Comparison of ENCODE assay signal across 11 mouse cellular contexts in genomic region chr5:137670240-137670639, GRCm38 (mm10). TPM values are rescaled to one million over a fixed set of nuclear protein-coding genes. Genes with fewer than 3 reads are reported as not detected.
DNase-seq lines count a peak whose midpoint lies in the region; ATAC-seq lines count a peak whose summit lies in the region.
"Had no signal": no experiment of that assay in that cellular context is flagged by ENCODE, and none has a peak within 500 bp of the region (broad histone marks: within the 10 kb centered on the region; RNA-seq: fewer than 3 reads in every experiment).

No protein-coding gene starts in this region.

- H3K27ac ChIP-seq in embryonic facial prominence, embryonic 13.5 days = peak overlapping the region; percentile 39; the same call in 1 of the 2 replicates
- no peak overlapping the region for H3K27ac ChIP-seq in embryonic facial prominence, embryonic 10.5 days (replicated peaks)
- H3K27ac ChIP-seq in liver, embryonic 13.5 days = 0 out of 2 replicates have a peak overlapping the region, but pooled peaks have one; percentile 93
- H3K27ac ChIP-seq: midbrain, embryonic 10.5 days had no signal

- no peaks in the 10 kb centered on the region for H3K27me3 ChIP-seq in embryonic facial prominence, embryonic 13.5 days
- H3K27me3 ChIP-seq in embryonic facial prominence, embryonic 10.5 days (replicated peaks; ENCODE audit: low read depth, poor library complexity, severe bottlenecking) = no peaks in the 10 kb centered on the region
- H3K27me3 ChIP-seq in liver, embryonic 13.5 days = no peaks in the 10 kb centered on the region
- H3K27me3 ChIP-seq: limb, embryonic 13.5 days had no signal

- peaks cover 19% of the 10 kb centered on the region for H3K4me1 ChIP-seq in embryonic facial prominence, embryonic 13.5 days
- H3K4me1 ChIP-seq in embryonic facial prominence, embryonic 10.5 days = peaks cover 24% of the 10 kb centered on the region
- H3K4me1 ChIP-seq in liver, embryonic 13.5 days (replicated peaks) = peaks cover 51% of the 10 kb centered on the region

- WGBS in embryonic facial prominence, embryonic 13.5 days = 88% methylated on average over 1 of the region's 1 CpGs
- WGBS in embryonic facial prominence, embryonic 10.5 days = 91% methylated on average over 1 of the region's 1 CpGs
- WGBS in liver, embryonic 13.5 days (ENCODE audit: insufficient replicate concordance) = 97% methylated on average over 1 of the region's 1 CpGs

- no peak for ATAC-seq in embryonic facial prominence, embryonic 13.5 days (ENCODE audit: insufficient number of reproducible peaks, insufficient read depth, low FRiP score, low TSS enrichment, low read depth)
- ATAC-seq in liver, embryonic 13.5 days (ENCODE audit: low read depth) = no peak
- peak; percentile 56 for ATAC-seq in common myeloid progenitor, adult 5-6 weeks (replicated peaks; ENCODE audit: low read depth, poor library complexity, severe bottlenecking)
- no peak for ATAC-seq in megakaryocyte-erythroid progenitor cell, adult 5-6 weeks (replicated peaks; ENCODE audit: low FRiP score, low TSS enrichment, poor library complexity, severe bottlenecking)

- no peak overlapping the region for H3K9ac ChIP-seq in embryonic facial prominence, embryonic 13.5 days
- H3K9ac ChIP-seq in liver, embryonic 13.5 days = no peak overlapping the region
- H3K9ac ChIP-seq: limb, embryonic 13.5 days had no signal

- H3K4me3 ChIP-seq in embryonic facial prominence, embryonic 13.5 days = no peak overlapping the region
- no peak overlapping the region for H3K4me3 ChIP-seq in embryonic facial prominence, embryonic 10.5 days
- no peak overlapping the region for H3K4me3 ChIP-seq in liver, embryonic 13.5 days (replicated peaks)
- H3K4me3 ChIP-seq: limb, embryonic 13.5 days; midbrain, embryonic 10.5 days had no signal

- no peak overlapping the region for H3K4me2 ChIP-seq in embryonic facial prominence, embryonic 13.5 days
- no peak overlapping the region for H3K4me2 ChIP-seq in liver, embryonic 13.5 days
- H3K4me2 ChIP-seq: limb, embryonic 13.5 days had no signal

- no peaks in the 10 kb centered on the region for H3K9me3 ChIP-seq in embryonic facial prominence, embryonic 13.5 days
- H3K9me3 ChIP-seq in embryonic facial prominence, embryonic 10.5 days = no peaks in the 10 kb centered on the region
- no peaks in the 10 kb centered on the region for H3K9me3 ChIP-seq in liver, embryonic 13.5 days (replicated peaks)
- H3K9me3 ChIP-seq: limb, embryonic 13.5 days; midbrain, embryonic 10.5 days had no signal

- H3K36me3 ChIP-seq in embryonic facial prominence, embryonic 13.5 days = peaks cover 23% of the 10 kb centered on the region
- peaks cover 36% of the 10 kb centered on the region for H3K36me3 ChIP-seq in embryonic facial prominence, embryonic 10.5 days (replicated peaks)
- H3K36me3 ChIP-seq in liver, embryonic 13.5 days = peaks cover 68% of the 10 kb centered on the region

- no peak for DNase-seq in embryonic facial prominence, embryonic 10.5 days (ENCODE audit: low spot score)
- no peak for DNase-seq in liver, embryonic 13.5 days
- no peak for DNase-seq in liver
- peak; percentile 56 for DNase-seq in naive thymus-derived CD4-positive, alpha-beta T cell, adult 2 months (ENCODE audit: low read depth)
- DNase-seq in urinary bladder, postnatal 10 days (ENCODE audit: low spot score) = no peak
- DNase-seq: kidney, postnatal 4 days had no signal

RNA-seq across cellular contexts. Expression of gene Agfg2, which starts 14.3 kb away (rescaled TPM):
- 15.8 and 19.2 TPM in 2 replicates for polyA plus RNA-seq in embryonic facial prominence, embryonic 13.5 days (2015; fragmentation: Nextera tagmentation; extraction: Ambion mirVana)
- 21.3 and 23.0 TPM in 2 replicates for polyA plus RNA-seq in embryonic facial prominence, embryonic 10.5 days (2016; fragmentation: Nextera tagmentation; extraction: Ambion mirVana)
- 32.1 and 37.8 TPM in 2 replicates for polyA plus RNA-seq in liver, embryonic 13.5 days (2015; fragmentation: Nextera tagmentation; extraction: Ambion mirVana)
- total RNA-seq in common myeloid progenitor, adult 5-6 weeks (2017) = 10.1 and 15.7 TPM in 2 replicates
- 22.7 and 37.5 TPM in 2 replicates for total RNA-seq in megakaryocyte-erythroid progenitor cell, adult 5-6 weeks (2014; fragmentation: Nextera tagmentation)
- 17.0 TPM in 2 replicates for total RNA-seq in megakaryocyte-erythroid progenitor cell, adult 5-6 weeks (2017)

RNA-seq across cellular contexts. Expression of gene Irs3, which starts 24.7 kb away (rescaled TPM):
- polyA plus RNA-seq in embryonic facial prominence, embryonic 13.5 days (2015; fragmentation: Nextera tagmentation; extraction: Ambion mirVana) = 0.26 and 0.32 TPM in 2 replicates
- 0.16 and 0.34 TPM in 2 replicates for polyA plus RNA-seq in embryonic facial prominence, embryonic 10.5 days (2016; fragmentation: Nextera tagmentation; extraction: Ambion mirVana)
- 0.13 TPM in 1 of 2 replicates, not detected in the other for polyA plus RNA-seq in liver, embryonic 13.5 days (2015; fragmentation: Nextera tagmentation; extraction: Ambion mirVana)
- total RNA-seq in common myeloid progenitor, adult 5-6 weeks (2017) = not detected in 2 replicates
- total RNA-seq in megakaryocyte-erythroid progenitor cell, adult 5-6 weeks (2014; fragmentation: Nextera tagmentation) = not detected in 2 replicates
- 0.80 TPM in 1 of 2 replicates, not detected in the other for total RNA-seq in megakaryocyte-erythroid progenitor cell, adult 5-6 weeks (2017)

RNA-seq across cellular contexts. Expression of gene Sap25, which starts 29.1 kb away (rescaled TPM):
- polyA plus RNA-seq in embryonic facial prominence, embryonic 13.5 days (2015; fragmentation: Nextera tagmentation; extraction: Ambion mirVana) = 7.0 and 8.6 TPM in 2 replicates
- polyA plus RNA-seq in embryonic facial prominence, embryonic 10.5 days (2016; fragmentation: Nextera tagmentation; extraction: Ambion mirVana) = 9.0 and 9.2 TPM in 2 replicates
- 2.8 and 3.4 TPM in 2 replicates for polyA plus RNA-seq in liver, embryonic 13.5 days (2015; fragmentation: Nextera tagmentation; extraction: Ambion mirVana)
- 5.6 and 9.3 TPM in 2 replicates for total RNA-seq in common myeloid progenitor, adult 5-6 weeks (2017)
- total RNA-seq in megakaryocyte-erythroid progenitor cell, adult 5-6 weeks (2014; fragmentation: Nextera tagmentation) = 45.8 and 69.9 TPM in 2 replicates
- total RNA-seq in megakaryocyte-erythroid progenitor cell, adult 5-6 weeks (2017) = 10.0 and 12.9 TPM in 2 replicates

RNA-seq across cellular contexts. Expression of gene Gm20605, which starts 41.3 kb away (rescaled TPM):
- polyA plus RNA-seq in embryonic facial prominence, embryonic 13.5 days (2015; fragmentation: Nextera tagmentation; extraction: Ambion mirVana) = 7.9 and 8.2 TPM in 2 replicates
- 14.2 and 14.6 TPM in 2 replicates for polyA plus RNA-seq in embryonic facial prominence, embryonic 10.5 days (2016; fragmentation: Nextera tagmentation; extraction: Ambion mirVana)
- 3.4 and 4.1 TPM in 2 replicates for polyA plus RNA-seq in liver, embryonic 13.5 days (2015; fragmentation: Nextera tagmentation; extraction: Ambion mirVana)
- total RNA-seq in common myeloid progenitor, adult 5-6 weeks (2017) = 6.0 and 6.5 TPM in 2 replicates
- total RNA-seq in megakaryocyte-erythroid progenitor cell, adult 5-6 weeks (2014; fragmentation: Nextera tagmentation) = 19.5 and 22.4 TPM in 2 replicates
- 2.8 and 3.1 TPM in 2 replicates for total RNA-seq in megakaryocyte-erythroid progenitor cell, adult 5-6 weeks (2017)

RNA-seq across cellular contexts. Expression of gene Lrch4, which starts 41.3 kb away (rescaled TPM):
- 31.5 and 33.9 TPM in 2 replicates for polyA plus RNA-seq in embryonic facial prominence, embryonic 13.5 days (2015; fragmentation: Nextera tagmentation; extraction: Ambion mirVana)
- polyA plus RNA-seq in embryonic facial prominence, embryonic 10.5 days (2016; fragmentation: Nextera tagmentation; extraction: Ambion mirVana) = 36.7 and 46.5 TPM in 2 replicates
- polyA plus RNA-seq in liver, embryonic 13.5 days (2015; fragmentation: Nextera tagmentation; extraction: Ambion mirVana) = 24.8 and 32.0 TPM in 2 replicates
- 17.0 and 33.8 TPM in 2 replicates for total RNA-seq in common myeloid progenitor, adult 5-6 weeks (2017)
- total RNA-seq in megakaryocyte-erythroid progenitor cell, adult 5-6 weeks (2014; fragmentation: Nextera tagmentation) = 56.4 and 79.5 TPM in 2 replicates
- total RNA-seq in megakaryocyte-erythroid progenitor cell, adult 5-6 weeks (2017) = 13.9 and 14.7 TPM in 2 replicates
